Mouse (Mus musculus) limb, embryonic 12.5 days (tissue): ENCODE results near the gene Lhx1. TPM values are rescaled to one million over a fixed set of nuclear protein-coding genes. Genes with fewer than 3 reads are reported as not detected.

Source experiments
- ATAC-seq: fragments of 200-750 bp; cut with Nextera tagmentation; 2 replicates; pipeline ENCODE4 v1.8.0; 2017; ENCODE audit warnings: low read depth, moderate TSS enrichment; ENCODE audit not compliant: insufficient number of reproducible peaks, insufficient read depth, low FRiP score, low TSS enrichment
- H3K27ac ChIP-seq: fragments of 300-500 bp; sonication (generic); 2 replicates; pipeline ENCODE4 v1.5.1; 2016; ENCODE audit warnings: mild to moderate bottlenecking, moderate library complexity
- H3K27me3 ChIP-seq: fragments of 300-500 bp; sonication (generic); 2 replicates; pipeline ENCODE4 v1.6.1; 2016; ENCODE audit warnings: mild to moderate bottlenecking, moderate library complexity
- H3K36me3 ChIP-seq: fragments of 300-500 bp; sonication (generic); 2 replicates; pipeline ENCODE4 v1.6.1; 2016; ENCODE audit warnings: mild to moderate bottlenecking, moderate library complexity
- H3K4me1 ChIP-seq: fragments of 300-500 bp; sonication (generic); replicated peaks from 2 replicates; pipeline ENCODE4 v1.6.1; 2016
- H3K4me2 ChIP-seq: fragments of 300-500 bp; sonication (generic); 2 replicates; pipeline ENCODE4 v1.6.1; 2016; ENCODE audit warnings: mild to moderate bottlenecking, moderate library complexity
- H3K4me3 ChIP-seq: fragments of 300-500 bp; sonication (generic); replicated peaks from 2 replicates; pipeline ENCODE4 v1.5.1; 2016; ENCODE audit warnings: mild to moderate bottlenecking
- H3K9ac ChIP-seq: fragments of 300-500 bp; sonication (generic); replicated peaks from 2 replicates; pipeline ENCODE4 v1.6.1; 2016; ENCODE audit warnings: mild to moderate bottlenecking, moderate library complexity
- H3K9me3 ChIP-seq: fragments of 300-500 bp; sonication (generic); 2 replicates; pipeline ENCODE4 v1.6.1; 2016; ENCODE audit warnings: mild to moderate bottlenecking, moderate library complexity
- WGBS: fragments of 180-500 bp; shearing (Covaris S2); methylation state at CpG from one replicate; pipeline ENCODE4 v1.1.7; 2016; 5-methylcytosine and 5-hydroxymethylcytosine counted together
- polyA plus RNA-seq: library from polyadenylated mRNA; unstranded; fragments of >200 nt; fragmentation: Nextera tagmentation; extraction: Ambion mirVana; gene quantifications from 2 replicates; pipeline ENCODE4 v1.2.1, GENCODE M21; 2016

Gene Lhx1
- 0.09 TPM in 1 of 2 replicates, not detected in the other for polyA plus RNA-seq

DNA sequence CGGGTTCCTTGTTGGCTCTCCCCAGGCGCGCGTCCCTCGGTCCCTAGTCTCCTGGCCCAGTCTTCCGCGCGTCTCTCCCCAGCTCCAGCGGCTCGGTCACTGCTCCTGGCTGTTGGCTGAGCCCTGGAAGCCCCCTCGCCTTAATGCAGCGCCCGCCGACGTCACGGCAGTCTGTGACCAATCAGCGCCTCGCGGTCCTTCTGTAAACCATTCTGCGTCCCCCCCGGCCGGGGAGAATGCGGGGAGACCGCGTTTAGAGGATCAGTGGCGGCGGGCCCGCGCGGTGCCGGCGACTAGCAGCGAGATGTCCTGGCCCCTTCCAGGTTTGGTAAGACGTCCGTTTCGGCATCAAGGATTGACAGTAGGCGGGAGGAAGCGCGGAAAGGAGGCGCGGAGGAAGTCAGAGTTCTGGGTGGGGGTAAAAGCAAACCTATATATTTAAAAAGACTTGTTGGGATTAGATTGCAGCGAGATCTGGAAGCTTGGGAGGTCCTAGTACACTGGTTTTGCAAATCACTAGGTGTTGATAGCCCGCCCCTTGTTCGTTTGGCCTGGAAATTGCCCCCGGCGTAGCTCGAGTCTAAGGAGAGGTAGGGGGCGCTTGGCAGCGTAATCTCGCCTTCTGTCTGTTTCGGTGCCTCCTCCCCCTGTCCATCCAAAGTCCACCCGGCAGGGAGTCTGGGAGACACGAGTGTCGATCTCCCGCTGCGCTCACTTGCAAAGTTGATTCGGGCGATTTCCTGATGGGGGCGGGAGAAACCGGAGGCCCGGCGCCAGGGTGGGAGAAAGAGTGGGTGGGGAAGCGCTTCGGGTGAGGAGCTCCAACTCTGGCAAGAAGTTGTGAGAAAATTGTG is at the start of gene Lhx1:
Lhx1 (minus strand) TSS at position 115 of the 854 bp plus-strand sequence.
- Histone ChIP-seq H3K36me3 (no peaks in the 10 kb centered on the region), H3K9ac (no peak within 1 kb of the TSS; the same call in 1 of the 2 replicates), H3K27ac (no peak within 1 kb of the TSS), H3K4me2 (peak within 1 kb of the TSS; percentile 89), H3K4me3 (peak within 1 kb of the TSS; percentile 49), H3K4me1 (peaks cover 51% of the 10 kb centered on the region), H3K9me3 (peaks cover 8% of the 10 kb centered on the region; the same call in 1 of the 2 replicates), H3K27me3 (peaks cover 100% of the 10 kb centered on the region)
- WGBS = under 1% methylated on average over 64 of the region's 64 CpGs
- 0 out of 2 replicates have a peak, but pooled peaks have one; percentile 49 for ATAC-seq

DNA sequence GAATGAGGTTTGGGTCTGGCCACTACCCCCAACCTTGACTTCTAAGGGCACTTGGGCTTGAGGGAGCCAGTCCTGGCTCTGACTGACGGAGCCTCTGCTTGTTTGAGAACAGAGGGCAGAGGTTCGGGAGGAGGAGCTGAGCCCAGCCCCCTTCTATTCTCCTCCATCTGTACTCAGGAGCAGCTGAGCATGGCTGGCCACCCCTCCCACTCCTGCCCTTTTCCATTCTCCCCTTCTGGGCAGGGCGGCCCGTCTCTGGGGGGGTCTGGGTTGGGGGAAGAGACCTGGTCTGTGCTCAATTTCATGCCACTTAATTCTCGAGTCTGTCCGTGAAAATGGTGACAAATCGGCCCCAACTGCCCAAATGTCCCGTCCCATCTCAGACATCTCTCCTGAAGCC is 49.5 kb upstream of the Lhx1 start:
- Histone ChIP-seq H3K9ac (no peak overlapping the region), H3K9me3 (no peaks in the 10 kb centered on the region), H3K27me3 (peaks cover 18% of the 10 kb centered on the region), H3K4me3 (no peak overlapping the region), H3K27ac (no peak overlapping the region), H3K36me3 (no peaks in the 10 kb centered on the region), H3K4me2 (no peak overlapping the region), H3K4me1 (peaks cover 11% of the 10 kb centered on the region; the same call in 1 of the 2 replicates)
- ATAC-seq = no peak
- WGBS = 42% methylated on average over 8 of the region's 8 CpGs

DNA sequence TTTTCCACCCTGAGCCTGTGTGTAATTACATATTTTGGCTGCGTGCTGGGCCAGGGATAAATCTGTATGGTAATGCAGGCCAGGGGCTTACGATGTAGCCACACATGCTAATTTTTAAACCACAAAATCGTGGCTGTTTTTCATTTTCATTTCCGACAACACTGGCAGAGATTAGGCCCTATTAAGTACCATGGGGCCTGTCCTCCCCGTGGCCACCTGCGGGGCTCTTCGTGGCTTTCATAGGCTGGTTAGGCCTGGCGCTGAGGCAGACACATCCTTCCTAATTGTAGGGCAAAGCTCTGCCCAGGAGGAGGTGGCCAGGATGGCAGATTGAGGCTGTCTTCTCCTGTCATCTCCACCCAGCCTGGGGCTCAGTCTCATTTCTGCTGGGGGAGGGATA is 48.3 kb upstream of the Lhx1 start:
- Histone ChIP-seq H3K4me1 (peaks cover 11% of the 10 kb centered on the region), H3K9me3 (no peaks in the 10 kb centered on the region), H3K27ac (no peak overlapping the region), H3K9ac (no peak overlapping the region), H3K36me3 (no peaks in the 10 kb centered on the region), H3K27me3 (peaks cover 27% of the 10 kb centered on the region), H3K4me3 (no peak overlapping the region), H3K4me2 (no peak overlapping the region)
- no peak for ATAC-seq
- 43% methylated on average over 8 of the region's 8 CpGs for WGBS

DNA sequence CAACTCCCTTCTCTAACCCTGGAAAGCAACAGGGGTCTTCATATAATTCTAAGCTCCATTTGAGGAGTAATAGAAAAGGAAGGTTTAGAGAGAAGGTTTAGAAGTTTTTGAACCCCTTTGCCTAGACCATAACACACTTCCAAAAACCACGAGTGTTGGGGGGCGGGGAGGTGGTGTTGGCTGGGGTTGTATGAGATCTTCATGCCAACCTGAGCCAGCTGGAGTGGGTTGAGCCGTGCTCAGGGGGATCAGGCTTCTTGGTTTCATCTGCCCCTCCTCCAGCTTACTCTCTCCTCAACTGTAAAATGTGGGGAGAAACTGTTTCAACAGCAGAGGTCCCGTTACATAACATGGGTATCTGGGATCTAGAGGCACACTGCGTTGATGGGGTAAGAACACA is 45.5 kb upstream of the Lhx1 start:
- no peak overlapping the region for H3K4me2 ChIP-seq
- no peaks in the 10 kb centered on the region for H3K9me3 ChIP-seq
- H3K27me3 ChIP-seq = peaks cover 41% of the 10 kb centered on the region
- H3K27ac ChIP-seq = no peak overlapping the region
- H3K36me3 ChIP-seq = no peaks in the 10 kb centered on the region
- H3K4me1 ChIP-seq = peaks cover 17% of the 10 kb centered on the region
- H3K9ac ChIP-seq = no peak overlapping the region
- no peak overlapping the region for H3K4me3 ChIP-seq
- WGBS = 63% methylated on average over 5 of the region's 5 CpGs
- ATAC-seq = no peak

DNA sequence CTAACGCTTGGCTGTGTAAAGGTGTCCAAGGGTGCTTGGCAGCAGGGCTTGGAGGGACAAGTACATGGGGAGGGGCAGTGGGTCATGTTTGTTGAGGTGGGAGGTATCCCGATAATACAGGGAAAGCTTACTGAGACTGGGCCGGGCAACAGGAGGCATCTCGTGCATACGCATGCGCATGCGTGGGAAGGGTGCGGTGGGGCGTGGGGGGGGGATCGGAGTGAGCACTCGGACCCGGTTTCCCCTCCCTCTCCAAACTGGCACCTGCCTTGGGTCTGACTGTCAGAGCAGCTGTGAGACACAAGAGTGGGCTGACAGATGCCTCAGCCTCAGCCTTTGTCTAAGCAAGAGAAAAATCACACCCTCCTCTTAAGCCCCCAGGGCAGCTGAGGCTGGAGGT is 45.1 kb upstream of the Lhx1 start:
- peaks cover 37% of the 10 kb centered on the region for H3K27me3 ChIP-seq
- no peak overlapping the region for H3K4me2 ChIP-seq
- 62% methylated on average over 12 of the region's 12 CpGs for WGBS
- H3K4me1 ChIP-seq = peaks cover 17% of the 10 kb centered on the region
- no peak for ATAC-seq
- H3K9ac ChIP-seq = no peak overlapping the region
- H3K27ac ChIP-seq = no peak overlapping the region
- no peaks in the 10 kb centered on the region for H3K9me3 ChIP-seq
- no peaks in the 10 kb centered on the region for H3K36me3 ChIP-seq
- no peak overlapping the region for H3K4me3 ChIP-seq

DNA sequence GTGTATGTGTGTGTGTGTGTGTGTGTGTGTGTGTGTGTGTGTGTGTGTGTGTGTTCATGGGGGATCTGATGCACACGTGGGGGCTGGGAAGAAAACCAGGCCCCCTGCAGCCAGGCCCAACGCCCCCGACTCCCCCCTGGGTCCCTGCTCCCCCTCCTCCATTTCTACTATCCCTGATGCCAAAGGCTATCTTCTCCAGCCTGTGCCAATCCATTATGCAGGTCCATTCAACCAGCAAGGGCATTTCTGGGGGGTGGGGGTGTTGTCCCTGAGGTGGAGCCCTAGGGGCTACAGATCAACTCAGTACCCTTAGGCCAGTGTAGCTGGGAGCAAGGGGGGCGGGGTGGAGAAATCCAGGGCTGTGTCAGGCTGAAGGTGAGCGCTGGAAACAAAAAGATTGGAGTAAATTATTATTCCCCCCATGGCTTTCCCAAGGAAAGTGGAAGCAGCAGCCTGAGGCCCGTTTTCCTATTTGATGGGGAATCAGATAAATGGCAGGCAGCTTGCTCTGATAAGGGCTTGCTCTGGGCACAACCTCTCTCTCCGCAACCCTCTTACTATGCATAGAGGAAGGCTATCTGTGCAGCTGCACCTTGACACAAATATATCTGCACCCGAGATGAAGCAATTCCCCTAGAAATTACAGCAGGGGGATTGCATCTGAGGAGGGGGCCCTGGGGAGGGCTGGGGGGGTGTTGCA is 43.9 kb upstream of the Lhx1 start:
- ATAC-seq = no peak
- Histone ChIP-seq H3K4me2 (no peak overlapping the region), H3K9me3 (no peaks in the 10 kb centered on the region), H3K4me3 (no peak overlapping the region), H3K4me1 (peaks cover 17% of the 10 kb centered on the region), H3K9ac (no peak overlapping the region), H3K27ac (no peak overlapping the region), H3K27me3 (peaks cover 34% of the 10 kb centered on the region), H3K36me3 (no peaks in the 10 kb centered on the region)
- WGBS = 58% methylated on average over 8 of the region's 8 CpGs

DNA sequence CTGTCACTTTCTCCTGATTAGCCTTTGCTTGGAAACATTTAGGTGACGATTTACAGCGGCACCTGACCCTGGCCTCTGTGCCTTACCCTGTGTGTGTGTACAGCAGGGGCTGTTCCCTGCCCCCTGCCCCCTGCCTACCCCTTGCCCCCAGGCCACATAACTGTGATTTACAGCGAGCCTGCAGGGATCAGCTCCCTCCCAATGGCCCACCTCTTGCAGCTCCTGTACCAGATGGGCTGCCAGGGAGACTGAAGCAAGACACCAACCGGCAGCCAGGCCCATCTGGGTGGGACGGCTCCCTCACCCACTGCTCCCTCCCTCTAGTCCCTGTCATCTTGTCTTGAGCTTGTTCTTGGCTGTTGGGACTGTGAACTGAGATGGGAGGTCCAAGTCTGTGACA is 43.1 kb upstream of the Lhx1 start:
- Histone ChIP-seq H3K4me2 (no peak overlapping the region), H3K27me3 (peaks cover 38% of the 10 kb centered on the region), H3K36me3 (no peaks in the 10 kb centered on the region), H3K9me3 (no peaks in the 10 kb centered on the region), H3K27ac (no peak overlapping the region), H3K4me1 (peaks cover 14% of the 10 kb centered on the region), H3K4me3 (no peak overlapping the region), H3K9ac (no peak overlapping the region)
- no peak for ATAC-seq
- WGBS = 5% methylated on average over 5 of the region's 5 CpGs

DNA sequence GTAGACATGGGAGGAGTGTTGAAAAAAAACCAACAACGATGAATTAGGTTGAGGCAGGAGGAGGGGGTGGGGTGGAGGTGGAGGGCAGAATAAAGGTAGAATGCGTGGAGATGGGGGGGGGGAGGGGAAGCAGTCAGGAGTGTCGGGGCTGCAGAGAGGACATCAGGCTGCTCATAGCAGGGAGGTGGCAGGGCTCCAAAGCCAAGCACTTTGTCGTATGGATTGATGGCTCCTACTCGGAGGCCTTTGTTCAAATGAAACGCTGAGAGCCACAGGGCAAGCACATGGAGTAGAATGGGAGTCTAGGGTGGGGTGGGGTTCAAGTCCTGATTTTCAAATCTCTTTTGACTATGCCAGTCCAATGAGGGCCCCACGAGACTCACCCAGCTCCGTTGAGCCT is 41.4 kb upstream of the Lhx1 start:
- no peak overlapping the region for H3K27ac ChIP-seq
- H3K36me3 ChIP-seq = no peaks in the 10 kb centered on the region
- H3K4me3 ChIP-seq = no peak overlapping the region
- no peak overlapping the region for H3K4me2 ChIP-seq
- WGBS = 43% methylated on average over 8 of the region's 8 CpGs
- no peak for ATAC-seq
- no peak overlapping the region for H3K9ac ChIP-seq
- peaks cover 46% of the 10 kb centered on the region for H3K27me3 ChIP-seq
- H3K4me1 ChIP-seq = peaks cover 22% of the 10 kb centered on the region
- H3K9me3 ChIP-seq = no peaks in the 10 kb centered on the region

DNA sequence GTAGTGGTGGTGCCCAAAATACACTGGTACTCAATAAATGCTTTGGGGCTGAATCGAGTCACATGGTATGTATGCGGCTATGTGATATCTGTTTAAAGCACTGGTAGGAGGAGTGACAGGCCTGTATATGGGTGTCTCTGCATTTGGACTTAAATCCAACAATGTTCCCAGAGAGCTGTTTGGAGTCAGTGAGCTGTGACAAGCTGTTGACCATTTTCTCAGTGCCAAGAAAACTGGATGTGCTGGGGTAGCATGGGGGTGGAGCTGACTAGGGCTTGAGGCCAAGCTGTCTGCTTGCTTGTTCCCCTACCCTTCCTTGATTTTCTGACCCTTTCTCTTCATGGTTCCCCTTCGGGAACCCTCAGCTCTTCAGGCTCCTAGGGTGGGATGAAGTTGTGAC is 39.9 kb upstream of the Lhx1 start:
- H3K27ac ChIP-seq = no peak overlapping the region
- H3K4me3 ChIP-seq = no peak overlapping the region
- peaks cover 46% of the 10 kb centered on the region for H3K27me3 ChIP-seq
- no peak overlapping the region for H3K9ac ChIP-seq
- no peaks in the 10 kb centered on the region for H3K9me3 ChIP-seq
- 83% methylated on average over 3 of the region's 3 CpGs for WGBS
- H3K4me2 ChIP-seq = no peak overlapping the region
- no peaks in the 10 kb centered on the region for H3K36me3 ChIP-seq
- ATAC-seq = no peak
- peaks cover 16% of the 10 kb centered on the region for H3K4me1 ChIP-seq

DNA sequence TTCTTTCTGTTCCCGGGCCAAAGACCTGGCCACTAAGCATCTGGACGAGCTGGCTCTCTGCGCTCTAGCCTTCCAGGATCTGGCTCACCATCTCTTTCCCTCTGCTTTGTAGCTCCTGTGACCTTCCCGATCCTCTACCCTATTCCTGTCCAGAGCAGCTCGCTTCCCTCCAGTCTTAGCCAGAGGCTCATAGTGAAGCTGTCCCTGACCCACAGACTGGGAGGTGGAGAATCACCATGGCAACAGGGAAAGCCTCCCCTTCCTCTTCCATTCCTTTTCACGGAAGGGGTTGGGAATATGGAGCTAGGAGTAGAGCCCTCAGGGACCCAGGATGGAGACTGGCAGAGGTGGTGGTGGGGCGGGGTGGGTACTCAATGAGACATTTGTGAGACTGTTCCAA is 38.0 kb upstream of the Lhx1 start:
- Histone ChIP-seq H3K27me3 (peaks cover 34% of the 10 kb centered on the region), H3K4me3 (no peak overlapping the region), H3K36me3 (no peaks in the 10 kb centered on the region), H3K9ac (no peak overlapping the region), H3K4me2 (no peak overlapping the region), H3K4me1 (peaks cover 11% of the 10 kb centered on the region), H3K9me3 (no peaks in the 10 kb centered on the region), H3K27ac (no peak overlapping the region)
- 46% methylated on average over 7 of the region's 7 CpGs for WGBS
- ATAC-seq = no peak

DNA sequence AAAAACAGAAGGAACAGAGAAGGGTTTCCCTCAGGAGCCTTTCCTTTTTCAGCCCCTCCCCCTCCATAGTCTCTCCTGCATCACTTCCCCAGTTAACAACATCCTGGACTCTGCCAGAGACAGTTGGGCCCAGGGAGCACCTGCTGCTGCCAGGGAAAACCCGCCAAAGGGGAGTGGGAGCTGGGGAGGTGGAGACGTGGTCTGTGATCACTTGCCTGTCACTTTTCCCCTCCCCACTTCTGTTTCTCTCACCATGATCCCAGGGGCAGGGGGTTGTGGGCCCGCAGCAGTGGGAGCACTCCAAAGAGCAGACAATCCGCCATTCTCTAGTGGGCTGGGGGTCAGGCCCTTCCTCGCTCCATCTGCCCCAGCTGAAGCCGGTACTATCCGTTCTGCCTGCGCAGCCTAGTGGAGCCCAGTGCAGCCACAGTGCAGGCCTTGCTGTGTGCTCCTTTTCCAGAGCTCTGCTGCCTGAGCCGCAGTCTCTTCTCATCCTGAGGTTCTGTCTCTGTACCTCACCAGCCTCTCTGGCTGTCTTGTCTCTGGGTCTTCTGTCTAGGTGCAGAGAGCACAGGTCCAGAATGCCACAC is 37.5 kb upstream of the Lhx1 start:
- no peak overlapping the region for H3K27ac ChIP-seq
- H3K36me3 ChIP-seq = no peaks in the 10 kb centered on the region
- H3K4me1 ChIP-seq = peaks cover 8% of the 10 kb centered on the region
- H3K4me2 ChIP-seq = no peak overlapping the region
- no peak overlapping the region for H3K4me3 ChIP-seq
- 0 out of 2 replicates have a peak overlapping the region, but pooled peaks have one; percentile 23 for H3K9ac ChIP-seq
- ATAC-seq = no peak
- WGBS = 19% methylated on average over 9 of the region's 9 CpGs
- peaks cover 29% of the 10 kb centered on the region for H3K27me3 ChIP-seq
- no peaks in the 10 kb centered on the region for H3K9me3 ChIP-seq
